Comparison of ENCODE assay signal across 8 mouse cellular contexts in genomic region chr11:101252941-101253340, GRCm38 (mm10). TPM values are rescaled to one million over a fixed set of nuclear protein-coding genes. Genes with fewer than 3 reads are reported as not detected.
A peak's percentile ranks its signal among the peaks of the same experiment; 100 is the strongest.
DNase-seq lines count a peak whose midpoint lies in the region; ATAC-seq and TF ChIP-seq lines count a peak whose summit lies in the region.

No protein-coding gene starts in this region.

- H3K27ac ChIP-seq in lung, embryonic 14.5 days (ENCODE audit: low read depth), result peak overlapping the region; percentile 92
- H3K27ac ChIP-seq in embryonic facial prominence, embryonic 11.5 days (replicated peaks; ENCODE audit: low read depth, low read length), result peak overlapping the region; percentile 86
- H3K27ac ChIP-seq in hindbrain, embryonic 13.5 days, result peak overlapping the region; percentile 91
- H3K27ac ChIP-seq in midbrain, postnatal 0 days (ENCODE audit: low read depth, low read length), result no peak overlapping the region

- peaks cover 3% of the 10 kb centered on the region; the same call in 1 of the 2 replicates for H3K4me1 ChIP-seq in lung, embryonic 14.5 days (ENCODE audit: insufficient read depth)
- no peaks in the 10 kb centered on the region for H3K4me1 ChIP-seq in embryonic facial prominence, embryonic 11.5 days (ENCODE audit: control insufficient read depth, insufficient read depth, low read length)
- peaks cover 16% of the 10 kb centered on the region for H3K4me1 ChIP-seq in hindbrain, embryonic 13.5 days (replicated peaks)
- H3K4me1 ChIP-seq in midbrain, postnatal 0 days (ENCODE audit: insufficient read depth, low read length), result no peaks in the 10 kb centered on the region

- H3K9ac ChIP-seq in lung, embryonic 14.5 days, result peak overlapping the region; percentile 92
- H3K9ac ChIP-seq in embryonic facial prominence, embryonic 11.5 days (replicated peaks; ENCODE audit: low read length), result peak overlapping the region; percentile 95
- H3K9ac ChIP-seq in hindbrain, embryonic 13.5 days, result peak overlapping the region; percentile 95
- H3K9ac ChIP-seq in midbrain, postnatal 0 days (replicated peaks; ENCODE audit: low read length, poor library complexity, severe bottlenecking), result peak overlapping the region; percentile 92; the same call in 1 of the 2 replicates

- no peaks in the 10 kb centered on the region for H3K27me3 ChIP-seq in lung, embryonic 14.5 days (ENCODE audit: insufficient read depth, low read length)
- H3K27me3 ChIP-seq in embryonic facial prominence, embryonic 11.5 days (ENCODE audit: control insufficient read depth, insufficient read depth, low read length), result no peaks in the 10 kb centered on the region; the same call in 1 of the 2 replicates
- peaks cover 6% of the 10 kb centered on the region for H3K27me3 ChIP-seq in hindbrain, embryonic 13.5 days
- no peaks in the 10 kb centered on the region for H3K27me3 ChIP-seq in midbrain, postnatal 0 days (ENCODE audit: insufficient read depth, low read length)

- no peak; the same call in 1 of the 2 replicates for ATAC-seq in lung, embryonic 14.5 days (ENCODE audit: insufficient read depth)
- no peak for ATAC-seq in embryonic facial prominence, embryonic 11.5 days (replicated peaks; ENCODE audit: insufficient number of reproducible peaks, low FRiP score, low TSS enrichment, low read depth)
- ATAC-seq in hindbrain, embryonic 13.5 days (ENCODE audit: low FRiP score), result no peak
- ATAC-seq in midbrain, postnatal 0 days (ENCODE audit: low FRiP score), result no peak
- no peak; the same call in 1 of the 2 replicates for ATAC-seq in frontal cortex, adult (ENCODE audit: low TSS enrichment)

- H3K4me3 ChIP-seq in lung, embryonic 14.5 days (ENCODE audit: low read depth, low read length), result peak overlapping the region; percentile 87
- H3K4me3 ChIP-seq in embryonic facial prominence, embryonic 11.5 days (ENCODE audit: low read depth, low read length), result peak overlapping the region; percentile 86
- peak overlapping the region; percentile 90 for H3K4me3 ChIP-seq in hindbrain, embryonic 13.5 days
- peak overlapping the region; percentile 88 for H3K4me3 ChIP-seq in midbrain, postnatal 0 days (ENCODE audit: low read depth, low read length)

- H3K36me3 ChIP-seq in lung, embryonic 14.5 days (ENCODE audit: insufficient read depth), result peaks cover 11% of the 10 kb centered on the region
- H3K36me3 ChIP-seq in embryonic facial prominence, embryonic 11.5 days (replicated peaks; ENCODE audit: control insufficient read depth, insufficient read depth, low read depth, low read length), result no peaks in the 10 kb centered on the region
- H3K36me3 ChIP-seq in hindbrain, embryonic 13.5 days, result peaks cover 6% of the 10 kb centered on the region
- 0 out of 2 replicates have a peak, but pooled peaks cover 3% of the 10 kb centered on the region for H3K36me3 ChIP-seq in midbrain, postnatal 0 days (ENCODE audit: insufficient read depth, low read length)

- no peaks in the 10 kb centered on the region for H3K9me3 ChIP-seq in lung, embryonic 14.5 days (ENCODE audit: low read depth, low read length)
- H3K9me3 ChIP-seq in embryonic facial prominence, embryonic 11.5 days (replicated peaks; ENCODE audit: control insufficient read depth, low read length), result no peaks in the 10 kb centered on the region
- no peaks in the 10 kb centered on the region for H3K9me3 ChIP-seq in hindbrain, embryonic 13.5 days
- no peaks in the 10 kb centered on the region for H3K9me3 ChIP-seq in midbrain, postnatal 0 days (ENCODE audit: low read length)

- peak overlapping the region; percentile 90 for H3K4me2 ChIP-seq in lung, embryonic 14.5 days
- H3K4me2 ChIP-seq in embryonic facial prominence, embryonic 11.5 days (ENCODE audit: low read depth, low read length), result peak overlapping the region; percentile 86
- peak overlapping the region; percentile 95 for H3K4me2 ChIP-seq in hindbrain, embryonic 13.5 days
- peak overlapping the region; percentile 94 for H3K4me2 ChIP-seq in midbrain, postnatal 0 days (ENCODE audit: low read depth, low read length, poor library complexity, severe bottlenecking)

- TF ChIP-seq CTCF in lung, embryonic 14.5 days (IDR thresholded peaks at IDR 0.05; ENCODE audit: low read depth), result no peak
- no peak for TF ChIP-seq CTCF in midbrain, postnatal 0 days (IDR thresholded peaks at IDR 0.05)

- 7% methylated on average over 7 of the region's 7 CpGs for WGBS in lung, embryonic 14.5 days
- 16% methylated on average over 7 of the region's 7 CpGs for WGBS in embryonic facial prominence, embryonic 11.5 days
- 16% methylated on average over 7 of the region's 7 CpGs for WGBS in hindbrain, embryonic 13.5 days
- 10% methylated on average over 7 of the region's 7 CpGs for WGBS in midbrain, postnatal 0 days

- peak; percentile 23 for DNase-seq in lung, embryonic 14.5 days
- no peak for DNase-seq in lung, postnatal 4 days
- DNase-seq in embryonic facial prominence, embryonic 11.5 days (ENCODE audit: low spot score), result no peak
- DNase-seq in midbrain, postnatal 0 days (ENCODE audit: low spot score), result no peak
- no peak for DNase-seq in c-Kit-positive CD71-positive TER-119-positive erythroid progenitor cells, embryonic 14.5 days (ENCODE audit: low spot score)
- DNase-seq in frontal cortex, postnatal 14 days (ENCODE audit: low spot score in 2 of 2), result no peak

RNA-seq across cellular contexts. Expression of gene Vps25, which starts 0.6 kb away (rescaled TPM):
- 132 and 139 TPM in 2 replicates for polyA plus RNA-seq in lung, embryonic 14.5 days (2014; fragmentation: Nextera tagmentation; extraction: Ambion mirVana)
- 114 and 117 TPM in 2 replicates for polyA plus RNA-seq in embryonic facial prominence, embryonic 11.5 days (2014; fragmentation: Nextera tagmentation; extraction: Ambion mirVana)
- polyA plus RNA-seq in hindbrain, embryonic 13.5 days (2015; fragmentation: Nextera tagmentation; extraction: Ambion mirVana), result 110 and 115 TPM in 2 replicates
- total RNA-seq in midbrain, postnatal 0 days (2014; rRNA removed), result 77.3 and 82.3 TPM in 2 replicates
- 130 and 144 TPM in 2 replicates for polyA plus RNA-seq in midbrain, postnatal 0 days (2015; fragmentation: Nextera tagmentation; extraction: Ambion mirVana)

RNA-seq across cellular contexts. Expression of gene Ramp2, which starts 7.1 kb away (rescaled TPM):
- 271 and 276 TPM in 2 replicates for polyA plus RNA-seq in lung, embryonic 14.5 days (2014; fragmentation: Nextera tagmentation; extraction: Ambion mirVana)
- polyA plus RNA-seq in embryonic facial prominence, embryonic 11.5 days (2014; fragmentation: Nextera tagmentation; extraction: Ambion mirVana), result 64.8 and 69.3 TPM in 2 replicates
- 84.8 and 94.9 TPM in 2 replicates for polyA plus RNA-seq in hindbrain, embryonic 13.5 days (2015; fragmentation: Nextera tagmentation; extraction: Ambion mirVana)
- 55.0 and 67.5 TPM in 2 replicates for total RNA-seq in midbrain, postnatal 0 days (2014; rRNA removed)
- 95.3 and 103 TPM in 2 replicates for polyA plus RNA-seq in midbrain, postnatal 0 days (2015; fragmentation: Nextera tagmentation; extraction: Ambion mirVana)

RNA-seq across cellular contexts. Expression of gene Wnk4, which starts 7.4 kb away (rescaled TPM):
- 5.3 and 5.8 TPM in 2 replicates for polyA plus RNA-seq in lung, embryonic 14.5 days (2014; fragmentation: Nextera tagmentation; extraction: Ambion mirVana)
- 2.4 and 3.5 TPM in 2 replicates for polyA plus RNA-seq in embryonic facial prominence, embryonic 11.5 days (2014; fragmentation: Nextera tagmentation; extraction: Ambion mirVana)
- polyA plus RNA-seq in hindbrain, embryonic 13.5 days (2015; fragmentation: Nextera tagmentation; extraction: Ambion mirVana), result 7.0 and 7.7 TPM in 2 replicates
- 4.2 and 8.1 TPM in 2 replicates for total RNA-seq in midbrain, postnatal 0 days (2014; rRNA removed)
- polyA plus RNA-seq in midbrain, postnatal 0 days (2015; fragmentation: Nextera tagmentation; extraction: Ambion mirVana), result 7.5 and 9.2 TPM in 2 replicates

RNA-seq across cellular contexts. Expression of gene Cntd1, which starts 25.9 kb away (rescaled TPM):
- 1.0 and 1.9 TPM in 2 replicates for polyA plus RNA-seq in lung, embryonic 14.5 days (2014; fragmentation: Nextera tagmentation; extraction: Ambion mirVana)
- polyA plus RNA-seq in embryonic facial prominence, embryonic 11.5 days (2014; fragmentation: Nextera tagmentation; extraction: Ambion mirVana), result 1.6 and 1.8 TPM in 2 replicates
- polyA plus RNA-seq in hindbrain, embryonic 13.5 days (2015; fragmentation: Nextera tagmentation; extraction: Ambion mirVana), result 1.3 TPM in 2 replicates
- not detected in 2 replicates for total RNA-seq in midbrain, postnatal 0 days (2014; rRNA removed)
- polyA plus RNA-seq in midbrain, postnatal 0 days (2015; fragmentation: Nextera tagmentation; extraction: Ambion mirVana), result 0.25 and 0.42 TPM in 2 replicates

RNA-seq across cellular contexts. Expression of gene Coa3, which starts 26.0 kb away (rescaled TPM):
- 190 and 197 TPM in 2 replicates for polyA plus RNA-seq in lung, embryonic 14.5 days (2014; fragmentation: Nextera tagmentation; extraction: Ambion mirVana)
- polyA plus RNA-seq in embryonic facial prominence, embryonic 11.5 days (2014; fragmentation: Nextera tagmentation; extraction: Ambion mirVana), result 193 and 212 TPM in 2 replicates
- polyA plus RNA-seq in hindbrain, embryonic 13.5 days (2015; fragmentation: Nextera tagmentation; extraction: Ambion mirVana), result 216 and 226 TPM in 2 replicates
- 136 and 168 TPM in 2 replicates for total RNA-seq in midbrain, postnatal 0 days (2014; rRNA removed)
- 204 and 229 TPM in 2 replicates for polyA plus RNA-seq in midbrain, postnatal 0 days (2015; fragmentation: Nextera tagmentation; extraction: Ambion mirVana)
